Mouse (Mus musculus) cerebellum, adult 2 months (tissue): ENCODE data around the gene Spef2. TPM values are rescaled to one million over a fixed set of nuclear protein-coding genes. Genes with fewer than 3 reads are reported as not detected.
"Not testable (repeated sequence)": the region's sequence is repeated elsewhere in the genome, so short reads cannot be mapped to it uniquely, and the experiment has no call there.

Source experiments
- DNase-seq, 2 experiments: peaks; one replicate each; pipeline ENCODE4 v3.0.0; 2021
- H3K27ac ChIP-seq: fragments of 200-500 bp; 2 replicates; pipeline ENCODE4 v1.5.1; 2012; ENCODE audit warnings: low read length, control low read depth, inconsistent platforms; ENCODE audit not compliant: insufficient read depth
- H3K27me3 ChIP-seq: fragments of 200-500 bp; 2 replicates; pipeline ENCODE4 v1.6.1; 2012; ENCODE audit warnings: inconsistent platforms, mild to moderate bottlenecking, low read length, moderate library complexity; ENCODE audit not compliant: control insufficient read depth, insufficient read depth
- H3K4me1 ChIP-seq: fragments of 200-500 bp; 2 replicates; pipeline ENCODE4 v1.6.1; 2011; ENCODE audit warnings: low read length; ENCODE audit not compliant: control insufficient read depth, insufficient read depth
- H3K4me3 ChIP-seq: fragments of 200-500 bp; replicated peaks from 2 replicates; pipeline ENCODE3; 2011; ENCODE audit warnings: mild to moderate bottlenecking, low read depth, low read length, control low read depth; ENCODE audit not compliant: insufficient read depth
- CTCF ChIP-seq: fragments of 200-500 bp; IDR thresholded peaks from 2 replicates; pipeline ENCODE4 v1.5.1; 2011; ENCODE audit warnings: low read depth, mild to moderate bottlenecking, control low read depth, low read length, moderate library complexity, borderline replicate concordance; ENCODE audit not compliant: insufficient read depth
- POLR2A ChIP-seq: fragments of 200-500 bp; IDR thresholded peaks from 2 replicates; pipeline ENCODE4 v1.6.1; 2011; ENCODE audit warnings: low read length, control low read depth, borderline replicate concordance; ENCODE audit not compliant: insufficient read depth
- WGBS: fragments of 180-500 bp; shearing (Covaris S2); methylation state at CpG from one replicate; pipeline ENCODE4 v1.1.7; 2018; 5-methylcytosine and 5-hydroxymethylcytosine counted together
- polyA plus RNA-seq: library from polyadenylated mRNA; depleted of rRNA; stranded (reverse); fragments of >200 nt; gene quantifications from 2 replicates; pipeline ENCODE4 v1.2.3, GENCODE M21; 2012

Spef2 gene
- polyA plus RNA-seq, 1 experiment, result 0.75 TPM

DNA sequence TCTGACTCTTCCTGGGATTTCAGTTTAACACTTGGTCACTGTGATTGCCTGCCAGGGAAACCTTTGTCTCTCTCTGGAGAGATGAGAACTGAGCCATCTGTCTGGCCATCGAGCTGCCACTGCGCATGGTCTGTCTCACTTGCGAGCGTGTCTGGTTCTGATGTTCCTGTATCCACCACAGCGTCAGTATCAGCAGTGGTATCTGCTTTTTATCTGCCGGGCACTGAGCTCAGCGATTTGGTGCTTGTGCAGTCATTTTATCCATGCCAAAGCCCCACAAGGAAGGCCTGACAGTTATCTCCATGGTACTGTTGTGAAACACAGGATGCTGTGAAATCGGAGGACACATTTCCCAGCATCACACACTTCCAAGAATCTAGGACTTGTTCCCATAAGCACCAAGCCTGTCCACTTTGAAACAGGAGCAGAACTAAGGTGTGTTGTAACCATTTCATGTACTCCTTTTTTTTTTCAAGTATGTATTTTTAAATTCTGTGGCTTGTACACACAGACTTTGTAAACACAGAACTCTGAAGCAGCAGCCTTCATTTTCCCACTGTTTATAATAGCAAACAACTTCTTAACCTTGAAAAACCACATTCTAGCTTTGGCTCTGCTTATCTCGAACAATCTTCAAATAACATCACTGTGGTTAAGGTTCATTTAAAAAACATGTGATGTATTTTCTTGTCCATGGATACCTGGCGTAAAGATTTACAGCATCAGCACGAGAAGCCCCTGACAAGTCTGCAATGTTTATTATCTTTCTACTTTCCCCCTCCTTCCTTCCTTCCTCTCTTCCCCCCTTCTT, 168.0 kb downstream of the Spef2 start:
- no peak overlapping the region for H3K27ac ChIP-seq
- no peaks in the 10 kb centered on the region for H3K27me3 ChIP-seq
- TF ChIP-seq CTCF (no peak), POLR2A (no peak)
- no peaks in the 10 kb centered on the region for H3K4me1 ChIP-seq
- WGBS, result 34% methylated on average over 11 of the region's 11 CpGs
- peak in 1 of 2 experiments; percentile 3 for DNase-seq
- H3K4me3 ChIP-seq, result no peak overlapping the region

DNA sequence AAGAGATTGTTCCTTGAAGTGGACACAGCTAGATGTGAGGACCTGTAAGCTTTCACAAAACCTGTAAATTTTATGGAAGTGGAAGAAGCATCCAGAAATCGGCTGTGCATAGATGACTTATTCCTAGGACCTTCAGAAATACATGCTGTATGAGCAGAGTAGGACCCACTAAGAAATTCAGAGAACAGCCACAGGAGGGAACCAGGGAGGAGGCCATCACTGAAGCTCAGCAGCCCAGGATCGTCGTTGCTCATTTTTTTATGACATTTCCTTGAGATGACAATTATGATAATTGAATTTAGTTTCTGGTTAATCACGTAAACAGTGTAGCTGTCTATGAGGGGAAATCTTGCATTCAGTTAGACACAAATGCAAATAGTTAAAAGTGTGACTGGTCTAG, 171.4 kb downstream of the Spef2 start:
- TF ChIP-seq POLR2A, result no peak
- no peak for TF ChIP-seq CTCF
- no peaks in the 10 kb centered on the region for H3K4me1 ChIP-seq
- no peak overlapping the region for H3K27ac ChIP-seq
- no peak for DNase-seq
- no peak overlapping the region for H3K4me3 ChIP-seq
- 73% methylated on average over 4 of the region's 4 CpGs for WGBS
- H3K27me3 ChIP-seq, result no peaks in the 10 kb centered on the region

DNA sequence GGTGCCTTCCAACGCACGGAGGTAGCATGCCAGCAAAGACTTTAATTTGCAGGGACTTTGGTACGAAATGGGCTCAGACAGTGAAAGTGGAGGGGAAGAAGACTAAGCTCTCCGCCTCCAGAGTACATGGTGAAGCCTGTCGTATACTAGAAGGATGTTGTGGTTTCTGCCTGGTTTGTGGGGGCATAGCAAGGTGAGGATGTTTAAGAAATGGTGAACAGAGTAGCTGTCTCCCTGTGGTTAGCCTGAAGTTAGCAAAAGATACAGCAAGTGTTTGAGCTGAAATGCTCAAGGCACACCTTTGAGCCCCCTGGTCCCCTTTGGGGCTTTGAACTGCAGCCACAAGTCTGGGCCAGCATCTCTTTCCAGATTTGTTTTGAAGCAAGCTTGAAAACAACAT, 173.9 kb downstream of the Spef2 start:
- H3K27me3 ChIP-seq, result no peaks in the 10 kb centered on the region
- DNase-seq, result no peak
- no peak overlapping the region for H3K27ac ChIP-seq
- no peak for TF ChIP-seq CTCF
- no peak for TF ChIP-seq POLR2A
- WGBS, result 79% methylated on average over 5 of the region's 5 CpGs
- H3K4me1 ChIP-seq, result no peaks in the 10 kb centered on the region
- no peak overlapping the region for H3K4me3 ChIP-seq

DNA sequence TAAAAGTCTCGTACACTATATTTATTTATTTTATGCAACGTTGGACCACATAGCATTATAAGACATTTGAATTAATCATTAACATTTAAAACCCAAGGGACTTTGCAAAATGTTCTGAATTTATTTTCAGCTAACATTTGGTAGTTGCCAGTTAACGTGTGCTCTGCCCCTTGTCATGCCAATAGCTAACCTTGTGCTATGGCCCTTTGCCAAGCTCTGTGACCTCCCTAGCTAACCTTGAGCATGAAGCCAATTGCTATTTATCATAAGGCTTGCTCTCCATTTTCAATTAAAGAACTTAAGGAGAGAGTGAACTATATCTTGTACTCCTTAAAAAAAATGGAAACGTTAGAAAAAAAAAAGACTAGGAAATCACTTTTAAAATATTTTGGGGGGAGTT, 175.3 kb downstream of the Spef2 start:
- Histone ChIP-seq H3K4me1 (no peaks in the 10 kb centered on the region), H3K27ac (no peak overlapping the region), H3K4me3 (no peak overlapping the region), H3K27me3 (no peaks in the 10 kb centered on the region)
- 77% methylated on average over 4 of the region's 4 CpGs for WGBS
- DNase-seq, result no peak
- TF ChIP-seq POLR2A (no peak), CTCF (no peak)

DNA sequence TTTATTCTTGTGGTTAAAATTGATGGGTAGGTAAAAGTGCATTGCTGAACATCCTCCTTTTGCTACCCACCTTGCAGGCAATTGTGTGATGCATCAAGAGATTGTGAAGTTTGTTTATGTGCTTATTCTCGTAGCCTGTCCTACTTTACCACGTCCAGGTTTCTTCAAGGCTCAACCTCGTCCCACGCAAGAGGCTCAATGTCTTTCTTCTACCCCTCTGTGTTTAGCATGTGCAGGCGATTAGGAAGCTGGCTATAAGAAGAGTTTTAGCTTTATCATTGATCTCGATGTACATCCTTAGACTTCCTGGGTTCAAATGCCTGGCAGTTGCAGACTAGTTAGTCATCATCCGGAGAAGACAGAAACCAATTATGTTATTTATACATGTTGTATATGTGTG, 176.0 kb downstream of the Spef2 start:
- TF ChIP-seq POLR2A, result no peak
- TF ChIP-seq CTCF, result no peak

DNA sequence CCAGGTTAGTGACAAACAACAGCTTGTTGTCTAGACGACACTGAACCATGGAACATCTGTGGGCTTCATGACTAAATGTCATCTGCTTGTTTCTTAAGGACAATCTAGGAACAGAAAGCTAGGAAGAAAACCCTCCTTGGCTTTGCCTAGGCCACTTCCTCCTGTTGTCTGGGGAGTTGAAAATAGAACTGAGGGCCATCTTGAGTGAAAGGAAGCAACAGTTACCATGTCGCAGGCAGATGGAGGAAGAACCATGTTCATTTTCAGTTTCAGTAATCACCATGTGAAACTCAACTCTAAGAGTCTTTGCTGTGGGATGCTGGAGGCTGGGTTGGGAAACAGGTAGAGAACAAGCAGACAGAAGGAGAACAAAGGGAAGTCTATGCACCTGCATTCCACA, 176.8 kb downstream of the Spef2 start:
- H3K4me1 ChIP-seq, result no peaks in the 10 kb centered on the region
- no peak for DNase-seq
- H3K27me3 ChIP-seq, result no peaks in the 10 kb centered on the region
- TF ChIP-seq POLR2A, result no peak
- no peak for TF ChIP-seq CTCF
- no peak overlapping the region for H3K4me3 ChIP-seq
- 94% methylated on average over 2 of the region's 2 CpGs for whole genome bisulfite sequencing
- H3K27ac ChIP-seq, result no peak overlapping the region

More for the DNA sequence above, 176.0 kb downstream of the Spef2 start:
- 91% methylated on average over 7 of the region's 7 CpGs for WGBS
- DNase-seq, result no peak
- Histone ChIP-seq H3K4me1 (no peaks in the 10 kb centered on the region), H3K4me3 (no peak overlapping the region), H3K27me3 (no peaks in the 10 kb centered on the region), H3K27ac (no peak overlapping the region)

DNA sequence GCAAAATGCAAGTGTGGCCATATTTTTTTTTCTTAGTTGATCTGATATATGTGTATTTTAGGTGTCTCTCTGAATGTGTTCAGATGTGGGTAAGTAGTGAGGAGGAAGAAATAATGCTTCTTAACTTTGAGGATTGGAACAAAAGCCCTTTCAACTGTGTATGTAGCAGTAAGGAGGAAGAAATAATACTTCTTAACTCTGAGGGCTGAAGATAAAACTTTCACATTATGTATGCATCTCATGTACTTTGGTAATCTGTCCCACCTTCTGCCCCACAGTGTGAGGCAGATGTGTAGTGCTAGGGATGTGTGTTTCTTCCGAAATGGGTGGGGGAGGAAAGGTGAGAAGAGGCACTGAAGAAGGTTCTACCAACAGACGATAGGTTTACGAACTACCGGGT, 181.4 kb downstream of the Spef2 start:
- no peak overlapping the region for H3K4me3 ChIP-seq
- H3K27ac ChIP-seq, result no peak overlapping the region
- H3K4me1 ChIP-seq, result no peaks in the 10 kb centered on the region
- no peak for TF ChIP-seq CTCF
- no peak for TF ChIP-seq POLR2A
- 89% methylated on average over 4 of the region's 4 CpGs for WGBS
- no peaks in the 10 kb centered on the region for H3K27me3 ChIP-seq
- no peak for DNase-seq

DNA sequence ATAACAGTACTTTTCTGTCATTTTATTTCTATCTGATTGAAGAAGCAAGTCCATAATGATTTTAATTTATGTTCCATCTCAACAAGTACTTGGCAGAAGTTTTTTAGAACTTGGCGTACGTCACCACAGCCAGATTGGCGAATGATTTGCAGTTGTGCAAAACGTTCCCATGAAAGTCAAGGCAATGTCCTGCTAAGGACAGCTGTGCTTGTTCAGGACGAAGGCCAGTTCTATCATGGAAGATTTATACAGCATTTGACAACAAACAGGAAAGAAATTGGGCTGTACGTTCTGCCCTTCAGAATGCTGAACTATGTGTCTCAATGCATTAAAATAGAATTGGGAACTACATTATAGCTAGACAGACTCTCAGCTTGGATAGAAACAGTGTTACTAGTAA, 183.3 kb downstream of the Spef2 start:
- no peak for DNase-seq
- no peaks in the 10 kb centered on the region for H3K27me3 ChIP-seq
- no peaks in the 10 kb centered on the region for H3K4me1 ChIP-seq
- H3K27ac ChIP-seq, result no peak overlapping the region
- 21% methylated on average over 6 of the region's 6 CpGs for WGBS
- no peak for TF ChIP-seq CTCF
- TF ChIP-seq POLR2A, result no peak
- H3K4me3 ChIP-seq, result no peak overlapping the region

DNA sequence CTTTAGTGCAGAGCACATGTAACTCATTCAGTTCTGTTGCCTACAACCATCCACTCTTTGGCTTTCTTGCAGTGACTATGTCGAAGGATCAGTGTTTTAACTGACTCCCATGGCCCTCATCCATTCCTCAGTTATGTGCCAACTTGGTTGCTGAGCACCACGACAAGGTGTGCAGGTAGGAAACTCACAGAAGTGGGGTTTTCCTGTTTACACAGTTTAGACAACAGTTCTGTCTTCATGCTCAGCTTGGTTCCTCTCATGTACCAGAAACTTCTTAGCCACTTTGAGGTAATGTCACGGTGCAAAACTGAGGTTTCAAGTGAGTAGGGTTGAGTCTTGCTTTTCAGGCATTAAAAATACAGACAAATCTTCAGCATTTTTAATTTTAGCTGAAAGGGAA, 184.5 kb downstream of the Spef2 start:
- Histone ChIP-seq H3K27ac (no peak overlapping the region), H3K27me3 (no peaks in the 10 kb centered on the region), H3K4me1 (no peaks in the 10 kb centered on the region), H3K4me3 (no peak overlapping the region)
- no peak for DNase-seq
- 75% methylated on average over 3 of the region's 3 CpGs for WGBS
- TF ChIP-seq CTCF (no peak), POLR2A (no peak)

DNA sequence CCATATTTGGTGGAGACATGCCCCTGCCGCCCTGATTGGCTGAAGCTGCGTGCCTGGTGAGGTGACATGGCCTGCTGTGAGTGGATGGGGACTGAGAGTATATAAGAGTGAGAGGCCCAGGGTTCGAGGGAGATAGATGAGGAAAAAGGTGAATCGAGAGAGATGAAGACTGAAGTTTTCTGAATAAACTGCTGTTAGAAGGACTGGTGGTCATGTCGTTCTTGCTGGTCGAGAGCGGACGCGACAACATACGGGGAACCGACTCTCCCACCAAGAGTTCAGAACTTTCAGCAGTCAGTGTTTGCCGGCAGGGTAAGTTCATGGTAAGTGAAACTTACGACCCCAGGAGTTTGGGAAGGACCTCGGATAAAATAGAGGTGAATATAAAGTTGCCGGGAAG, 191.4 kb downstream of the Spef2 start:
- H3K4me3 ChIP-seq, DNase-seq, H3K27me3 ChIP-seq, H3K27ac ChIP-seq, H3K4me1 ChIP-seq: not testable (repeated sequence)
- WGBS, result 90% methylated on average over 15 of the region's 15 CpGs
